Mouse (Mus musculus) retina, embryonic 14.5 days (tissue): ENCODE measurements around the gene Nek11.
"Not testable (repeated sequence)": the region's sequence is repeated elsewhere in the genome, so short reads cannot be mapped to it uniquely, and the experiment has no call there.

ENCODE experiments used
- DNase-seq: peaks from one replicate; pipeline ENCODE4 v3.0.0-alpha.2; 2015; ENCODE audit warnings: low spot score

Gene Nek11

DNA sequence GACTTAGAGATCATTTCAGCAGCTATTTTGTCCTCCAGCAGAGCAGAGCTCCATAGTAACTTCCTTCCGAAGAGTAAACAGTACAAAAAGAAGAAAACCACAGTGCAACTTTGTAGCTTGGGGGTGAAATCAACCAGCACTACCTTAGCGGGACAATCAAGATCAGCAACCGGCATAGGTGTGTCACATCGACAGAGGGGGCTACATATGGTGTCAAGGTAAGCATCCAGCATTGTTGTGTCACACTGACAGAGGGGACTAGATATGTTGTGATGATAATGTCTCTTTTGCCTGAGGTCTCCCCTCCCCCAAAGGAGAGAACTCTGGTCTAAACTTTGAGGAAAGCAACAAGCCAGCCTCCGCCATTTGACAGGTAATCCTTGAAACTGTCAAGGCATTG is 260.8 kb downstream of the Nek11 start:
- no peak for DNase-seq

DNA sequence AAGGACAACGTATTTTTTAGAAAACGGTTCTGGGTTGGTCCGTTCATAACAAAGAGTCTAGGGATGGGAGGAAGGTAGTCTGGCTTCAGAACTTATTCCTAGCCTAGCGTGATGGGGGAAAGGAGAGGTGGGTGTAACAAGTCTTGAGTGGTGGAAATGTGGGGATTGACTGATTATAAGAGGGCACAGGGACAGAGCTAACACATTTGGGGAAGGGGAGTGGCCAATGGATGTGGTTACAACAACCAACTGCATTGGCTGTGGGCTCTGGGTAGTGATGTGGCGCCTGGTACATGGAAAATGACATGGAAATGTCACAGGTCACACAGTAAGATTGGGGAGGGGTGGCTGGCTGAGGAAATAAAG is 263.3 kb downstream of the Nek11 start:
- DNase-seq, result no peak

DNA sequence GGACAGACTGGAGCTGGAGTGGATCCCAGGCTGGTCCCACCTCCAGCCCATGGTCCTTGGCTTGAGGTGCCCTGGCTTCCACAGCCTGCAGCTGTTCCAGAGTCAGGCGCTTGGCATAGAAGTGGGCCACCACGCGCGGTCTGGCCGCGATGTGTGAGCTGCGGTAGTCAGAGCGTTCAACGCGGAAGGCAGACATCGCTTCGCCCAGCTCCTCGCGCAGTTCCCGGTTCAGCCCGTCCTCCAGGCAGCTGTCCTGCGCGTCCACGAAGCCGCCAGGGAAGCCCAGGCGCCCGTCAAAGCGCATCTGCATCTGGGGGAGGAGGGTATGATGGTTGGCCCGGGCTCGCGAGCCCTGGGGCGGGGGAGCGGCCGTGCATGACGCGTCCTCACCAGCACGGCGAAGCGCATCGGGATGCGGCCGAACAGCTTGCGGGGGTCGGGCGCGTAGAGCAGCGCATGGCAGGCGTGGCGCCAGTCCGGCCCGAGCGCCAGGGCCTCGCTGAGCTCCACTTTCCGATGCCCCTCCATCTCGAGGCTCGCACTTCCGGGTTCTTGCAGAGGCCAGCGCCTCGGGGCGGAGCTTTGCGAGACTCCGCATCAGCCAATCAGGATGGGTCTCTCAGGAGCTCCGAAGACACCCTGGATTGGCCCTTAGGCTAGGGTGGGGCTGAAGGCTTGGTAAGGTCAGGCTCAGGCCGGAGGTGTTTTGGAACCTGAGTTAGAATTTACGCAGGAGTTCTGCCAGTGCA is 263.9 kb downstream of the Nek11 start, which contains the start of gene Nudt16:
TSS of gene Nudt16 (minus strand) at position 572 of the 749 bp plus-strand sequence.
- DNase-seq, result peak; percentile 90

DNA sequence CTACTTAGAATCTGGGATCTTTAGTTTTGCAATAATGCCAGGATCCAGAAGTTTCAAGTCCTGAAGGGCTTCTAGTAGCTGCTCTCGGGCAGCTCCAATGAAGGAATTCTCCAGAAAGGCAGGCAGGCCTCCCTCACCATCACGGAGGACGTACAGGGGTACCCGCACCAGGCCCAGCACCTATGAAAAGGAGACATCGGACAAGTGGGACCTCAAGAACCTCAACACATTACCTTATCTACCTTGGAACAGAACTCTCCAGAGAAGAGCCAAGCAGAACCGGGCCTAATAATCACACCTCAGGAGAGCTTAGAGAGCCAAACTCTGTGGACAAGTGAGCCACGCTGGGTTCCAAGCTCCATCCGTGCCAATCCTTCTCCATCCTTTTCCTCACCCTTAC is 265.0 kb downstream of the Nek11 start:
- DNase-seq, result no peak

GRCm38 (mm10) chr9:105125206-105125605 is 270.1 kb downstream of the Nek11 start:
- DNase-seq, result not testable (repeated sequence)
